In genomic region chr12:108653358-108654335, GRCm38 (mm10) we compare ENCODE assay signal across 16 mouse cellular contexts. TPM values are rescaled to one million over a fixed set of nuclear protein-coding genes. Genes with fewer than 3 reads are reported as not detected.
DNase-seq lines count a peak whose midpoint lies in the region; ATAC-seq and TF ChIP-seq lines count a peak whose summit lies in the region.
"Had no signal": no experiment of that assay in that cellular context is flagged by ENCODE, and none has a peak within 500 bp of the region (broad histone marks: within the 10 kb centered on the region; RNA-seq: fewer than 3 reads in every experiment).

No protein-coding gene starts in this region.

- ATAC-seq in CD4-positive, CD25-positive, alpha-beta regulatory T cell, adult 4 months: peak; percentile 33
- 0 out of 2 replicates have a peak, but pooled peaks have one; percentile 29 for ATAC-seq in liver, embryonic 15.5 days (ENCODE audit: insufficient read depth)
- no peak for ATAC-seq in midbrain, embryonic 14.5 days (ENCODE audit: low FRiP score, low TSS enrichment)
- ATAC-seq: forebrain, postnatal 0 days had no signal

- H3K9ac ChIP-seq in ES-Bruce4 (ENCODE audit: low read depth, poor library complexity, severe bottlenecking): no peak overlapping the region
- H3K9ac ChIP-seq in liver, embryonic 15.5 days: no peak overlapping the region
- no peak overlapping the region for H3K9ac ChIP-seq in midbrain, embryonic 14.5 days (replicated peaks; ENCODE audit: low read length)
- H3K9ac ChIP-seq: forebrain, postnatal 0 days; limb, embryonic 13.5 days had no signal

- H3K4me3 ChIP-seq in ES-Bruce4 (ENCODE audit: low read depth, low read length): 0 out of 2 replicates have a peak overlapping the region, but pooled peaks have one; percentile 24
- no peak overlapping the region for H3K4me3 ChIP-seq in liver, embryonic 15.5 days (replicated peaks)
- no peak overlapping the region for H3K4me3 ChIP-seq in midbrain, embryonic 14.5 days (replicated peaks; ENCODE audit: low read depth, low read length)
- H3K4me3 ChIP-seq: limb, embryonic 13.5 days; myocyte had no signal

- no peak overlapping the region for H3K4me2 ChIP-seq in liver, embryonic 15.5 days
- no peak overlapping the region for H3K4me2 ChIP-seq in midbrain, embryonic 14.5 days (ENCODE audit: low read length)
- H3K4me2 ChIP-seq: limb, embryonic 13.5 days had no signal

- no peaks in the 10 kb centered on the region for H3K9me3 ChIP-seq in ES-Bruce4 (replicated peaks; ENCODE audit: control insufficient read depth, insufficient read depth, low read length, poor library complexity, severe bottlenecking)
- no peaks in the 10 kb centered on the region for H3K9me3 ChIP-seq in liver, embryonic 15.5 days (replicated peaks)
- no peaks in the 10 kb centered on the region for H3K9me3 ChIP-seq in midbrain, embryonic 14.5 days (ENCODE audit: control insufficient read depth, low read length)
- H3K9me3 ChIP-seq: limb, embryonic 13.5 days had no signal

- no peak overlapping the region for H3K27ac ChIP-seq in ES-Bruce4 (ENCODE audit: insufficient read depth, low read length)
- no peak overlapping the region for H3K27ac ChIP-seq in liver, embryonic 15.5 days (replicated peaks)
- H3K27ac ChIP-seq in midbrain, embryonic 14.5 days (replicated peaks; ENCODE audit: low read depth, low read length): no peak overlapping the region
- H3K27ac ChIP-seq: limb, embryonic 13.5 days had no signal

- peak; percentile 49 to 53 for DNase-seq in kidney, adult 8-10 months
- no peak for DNase-seq in frontal cortex, postnatal 36 days (ENCODE audit: low spot score in 2 of 2)
- DNase-seq in adrenal gland, postnatal 4 days (ENCODE audit: low spot score in 2 of 2): no peak
- no peak for DNase-seq in midbrain, embryonic 14.5 days
- DNase-seq: cerebellum, postnatal 36 days; forebrain, postnatal 0 days; heart, postnatal 14 days; layer of hippocampus, postnatal 36 days; lung, postnatal 14 days; spleen, adult 18-20 months had no signal

- no peak for TF ChIP-seq POLR2A in ES-Bruce4 (IDR thresholded peaks at IDR 0.05; ENCODE audit: insufficient read depth, low read length)

- H3K4me1 ChIP-seq in ES-Bruce4 (ENCODE audit: control insufficient read depth, insufficient read depth, low read length): peaks cover 4% of the 10 kb centered on the region
- peaks cover 19% of the 10 kb centered on the region for H3K4me1 ChIP-seq in liver, embryonic 15.5 days (replicated peaks)
- H3K4me1 ChIP-seq in midbrain, embryonic 14.5 days (ENCODE audit: control insufficient read depth, insufficient read depth, low read length): no peaks in the 10 kb centered on the region
- H3K4me1 ChIP-seq: limb, embryonic 13.5 days had no signal

- WGBS in liver, embryonic 15.5 days (ENCODE audit: insufficient replicate concordance): 16% methylated on average over 11 of the region's 11 CpGs
- WGBS in midbrain, embryonic 14.5 days: 90% methylated on average over 11 of the region's 11 CpGs

- no peaks in the 10 kb centered on the region for H3K36me3 ChIP-seq in ES-Bruce4 (ENCODE audit: control insufficient read depth, insufficient read depth, low read length, poor library complexity, severe bottlenecking)
- H3K36me3 ChIP-seq in liver, embryonic 15.5 days (replicated peaks): no peaks in the 10 kb centered on the region
- H3K36me3 ChIP-seq in midbrain, embryonic 14.5 days (ENCODE audit: control insufficient read depth, insufficient read depth, low read length): peaks cover 75% of the 10 kb centered on the region

- 0 out of 2 replicates have a peak, but pooled peaks have one; percentile 8 for TF ChIP-seq EP300 in ES-Bruce4 (IDR thresholded peaks at IDR 0.05; ENCODE audit: insufficient read depth, low read depth, low read length)

- H3K27me3 ChIP-seq in ES-Bruce4 (ENCODE audit: control insufficient read depth, insufficient read depth, low read length, poor library complexity, severe bottlenecking): no peaks in the 10 kb centered on the region
- H3K27me3 ChIP-seq in liver, embryonic 15.5 days: no peaks in the 10 kb centered on the region
- no peaks in the 10 kb centered on the region for H3K27me3 ChIP-seq in midbrain, embryonic 14.5 days (ENCODE audit: control insufficient read depth, insufficient read depth, low read length)
- H3K27me3 ChIP-seq: limb, embryonic 13.5 days had no signal

- no peak for TF ChIP-seq CTCF in ES-Bruce4 (IDR thresholded peaks at IDR 0.05; ENCODE audit: low read depth, low read length)

RNA-seq across cellular contexts. Expression of gene Degs2, which starts 48.5 kb away (rescaled TPM):
- polyA plus RNA-seq in CD4-positive, CD25-positive, alpha-beta regulatory T cell, adult 4 months (2017; shearing (Covaris generic)): 1 to 10 TPM; 7.4 to 7.8 TPM
- not detected in 2 replicates for polyA plus RNA-seq in ES-Bruce4 (2011; ENCODE audit: insufficient read depth, insufficient read length, low read depth, missing spikeins)
- 0.08 and 0.12 TPM in 2 replicates for polyA plus RNA-seq in liver, embryonic 15.5 days (2015; fragmentation: Nextera tagmentation; extraction: Ambion mirVana)
- under 1 TPM in 1 of 2 experiments, not detected in 1; 0.28 TPM for total RNA-seq in adrenal gland, postnatal 4 days (2021)
- polyA plus RNA-seq in midbrain, embryonic 14.5 days (2014; fragmentation: Nextera tagmentation; extraction: Ambion mirVana): 2.5 and 2.8 TPM in 2 replicates
- total RNA-seq: forebrain, postnatal 0 days; MEL had no signal

Comparison
In these comparisons a context has a peak if more than half of its experiments do, and no peak if none do; other contexts are left out.
1. DNase-seq: peak in kidney, adult 8-10 months (2 of 2); none in frontal cortex, postnatal 36 days (0 of 2), adrenal gland, postnatal 4 days (0 of 2) and midbrain, embryonic 14.5 days (single experiment).